Mouse (Mus musculus) thymus, adult 2 months (tissue): ENCODE results near the gene Calm5. TPM values are rescaled to one million over a fixed set of nuclear protein-coding genes. Genes with fewer than 3 reads are reported as not detected.
"Not testable (repeated sequence)": the region's sequence is repeated elsewhere in the genome, so short reads cannot be mapped to it uniquely, and the experiment has no call there.

Experiments
- DNase-seq: peaks from one replicate; pipeline ENCODE4 v3.0.0; 2021
- H3K27ac ChIP-seq: fragments of 200-500 bp; 2 replicates; pipeline ENCODE4 v1.5.1; 2012; ENCODE audit warnings: low read length, control low read depth; ENCODE audit not compliant: control insufficient read depth, insufficient read depth
- H3K27me3 ChIP-seq: fragments of 200-500 bp; 2 replicates; pipeline ENCODE4 v1.6.1; 2012; ENCODE audit warnings: mild to moderate bottlenecking, low read length, moderate library complexity, mixed read lengths; ENCODE audit not compliant: control insufficient read depth, insufficient read depth
- H3K36me3 ChIP-seq: fragments of 200-500 bp; 2 replicates; pipeline ENCODE4 v1.6.1; 2012; ENCODE audit warnings: mild to moderate bottlenecking, low read length, moderate library complexity; ENCODE audit not compliant: control insufficient read depth, insufficient read depth
- H3K4me1 ChIP-seq: fragments of 200-500 bp; replicated peaks from 2 replicates; pipeline ENCODE4 v1.6.1; 2012; ENCODE audit warnings: low read length; ENCODE audit not compliant: control insufficient read depth, insufficient read depth
- H3K4me3 ChIP-seq: fragments of 200-500 bp; 2 replicates; pipeline ENCODE4 v1.5.1; 2012; ENCODE audit warnings: mild to moderate bottlenecking, low read length, control low read depth, moderate library complexity; ENCODE audit not compliant: control insufficient read depth, insufficient read depth
- CTCF ChIP-seq: fragments of 200-500 bp; IDR thresholded peaks from 2 replicates; pipeline ENCODE4 v1.5.1; 2012; ENCODE audit warnings: mild to moderate bottlenecking, control low read depth, low read length, moderate library complexity, borderline replicate concordance; ENCODE audit not compliant: control insufficient read depth, poor library complexity, insufficient read depth; ENCODE audit errors: extremely low read depth
- POLR2A ChIP-seq: fragments of 200-500 bp; IDR thresholded peaks from 2 replicates; pipeline ENCODE4 v1.6.1; 2012; ENCODE audit warnings: mild to moderate bottlenecking, low read length, control low read depth, moderate library complexity; ENCODE audit not compliant: control insufficient read depth, poor library complexity, insufficient read depth; ENCODE audit errors: extremely low read depth
- WGBS: fragments of 180-500 bp; shearing (Covaris S2); methylation state at CpG from one replicate; pipeline ENCODE4 v1.1.7; 2018; 5-methylcytosine and 5-hydroxymethylcytosine counted together
- polyA plus RNA-seq: library from polyadenylated mRNA; depleted of rRNA; stranded (reverse); fragments of >200 nt; gene quantifications from 2 replicates; pipeline ENCODE4 v1.2.3, GENCODE M21; 2012; rRNA removed

The Calm5 gene
- polyA plus RNA-seq, 1 experiment = not detected

DNA sequence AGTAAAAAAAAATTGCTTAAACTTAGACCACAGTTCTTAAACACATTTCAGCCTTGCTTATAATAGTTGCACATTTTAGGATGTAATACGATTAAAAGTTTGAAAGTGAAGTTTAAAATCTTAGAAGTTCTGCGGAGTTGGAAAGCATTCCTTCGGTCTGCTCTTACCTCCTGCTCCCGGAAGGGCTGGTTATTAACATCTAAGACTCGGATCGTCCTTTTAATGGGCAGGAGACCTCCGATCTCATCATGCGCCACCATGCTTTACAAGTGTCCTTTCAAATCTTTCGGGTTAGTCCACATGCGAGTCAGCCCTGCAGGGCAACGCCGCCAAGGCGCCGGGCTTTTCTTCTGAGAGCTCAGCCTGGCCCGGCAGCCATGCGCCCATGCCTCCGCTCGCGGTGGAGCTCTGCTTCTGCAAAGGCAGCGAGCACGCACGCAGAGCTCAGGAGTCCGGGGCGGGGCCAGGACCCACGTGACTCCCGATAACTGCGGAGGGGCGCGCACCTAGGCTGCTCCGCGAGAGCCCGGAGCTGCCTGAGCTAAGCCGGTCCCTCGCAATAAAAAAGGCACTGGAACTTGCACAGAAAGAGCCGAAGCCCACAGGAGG lies 39.3 kb downstream of the Calm5 start:
- DNase-seq = peak; percentile 95
- H3K4me3 ChIP-seq = peak overlapping the region; percentile 54
- WGBS = under 1% methylated on average over 35 of the region's 35 CpGs

DNA sequence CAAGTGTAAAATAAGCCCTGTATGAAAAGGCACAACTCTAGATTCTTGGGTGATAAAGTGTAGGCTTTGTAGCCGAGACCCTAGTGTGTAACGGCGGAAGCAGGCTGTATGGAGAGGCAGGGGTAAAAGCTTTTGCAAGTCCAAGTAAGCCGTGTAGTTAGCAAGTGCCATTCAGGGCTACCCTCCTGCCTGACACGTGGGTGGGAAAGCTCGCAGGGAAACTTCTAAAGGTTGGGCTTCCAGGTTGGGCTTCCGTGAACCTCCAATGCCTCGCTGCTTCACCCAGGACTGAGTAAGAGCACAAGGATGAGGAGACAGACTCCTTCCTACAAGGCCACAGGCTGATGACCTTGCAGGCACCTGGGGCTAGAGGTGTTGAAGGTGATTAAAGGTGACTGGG lies 40.6 kb downstream of the Calm5 start:
- no peaks in the 10 kb centered on the region for H3K4me1 ChIP-seq
- H3K27me3 ChIP-seq = no peaks in the 10 kb centered on the region
- no peak overlapping the region for H3K4me3 ChIP-seq
- whole genome bisulfite sequencing = 97% methylated on average over 8 of the region's 8 CpGs
- H3K27ac ChIP-seq = no peak overlapping the region
- no peak for TF ChIP-seq POLR2A
- TF ChIP-seq CTCF = no peak
- DNase-seq = no peak
- H3K36me3 ChIP-seq = no peaks in the 10 kb centered on the region

More for the DNA sequence above, 39.3 kb downstream of the Calm5 start:
- Histone ChIP-seq H3K36me3 (peaks cover under 1% of the 10 kb centered on the region; the same call in 1 of the 2 replicates), H3K27ac (no peak overlapping the region), H3K27me3 (no peaks in the 10 kb centered on the region), H3K4me1 (no peaks in the 10 kb centered on the region)
- TF ChIP-seq POLR2A (peak; percentile 92), CTCF (peak; percentile 59; the same call in 1 of the 2 replicates)

DNA sequence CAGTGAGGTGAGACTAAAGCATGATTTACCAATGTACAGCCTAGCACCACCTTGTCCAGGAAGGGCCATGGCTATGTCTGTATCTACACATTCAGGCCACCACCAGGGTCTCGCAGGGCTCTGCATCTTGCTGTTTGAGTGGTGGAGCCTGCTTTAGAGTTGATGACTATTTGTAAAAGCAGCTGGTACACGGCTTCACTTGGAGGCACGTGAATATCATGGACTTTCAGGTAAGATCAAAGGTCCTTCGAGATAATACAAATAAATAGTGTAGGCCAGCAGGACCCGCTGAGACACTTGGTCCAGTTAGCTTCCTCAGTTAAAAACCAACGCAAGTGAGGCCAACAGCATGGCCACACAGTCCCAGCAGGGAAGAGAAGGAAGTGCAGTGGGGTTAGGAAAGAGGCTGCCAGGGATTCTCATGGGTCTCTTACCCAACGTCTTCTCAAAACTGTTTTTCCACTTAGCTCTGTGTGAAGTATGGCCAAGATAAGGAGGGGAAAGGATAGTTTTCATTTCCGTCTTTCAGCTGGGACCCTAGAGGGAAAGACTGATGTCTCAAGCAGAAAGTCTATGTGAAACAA lies 41.5 kb downstream of the Calm5 start:
- TF ChIP-seq CTCF (no peak), POLR2A (no peak)
- H3K27ac ChIP-seq = no peak overlapping the region
- DNase-seq = no peak

DNA sequence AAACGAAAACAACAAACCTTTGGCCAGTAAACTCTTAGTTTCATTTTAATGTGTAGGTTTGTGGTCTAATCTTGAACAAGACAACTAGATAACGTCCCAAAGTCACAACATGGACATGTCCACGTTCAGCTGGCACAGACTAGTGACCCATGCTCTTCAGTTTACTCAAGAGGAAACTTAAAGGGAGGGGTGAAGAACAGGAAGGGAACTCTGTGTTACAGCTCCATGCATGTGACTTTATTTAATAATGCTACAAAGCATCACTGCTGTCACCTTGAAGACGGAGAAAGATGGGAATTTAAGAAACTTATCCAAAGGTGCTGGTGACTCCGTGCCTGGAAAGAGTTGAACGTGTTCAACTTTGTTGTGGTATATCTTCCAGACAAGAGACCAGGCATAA lies 42.1 kb downstream of the Calm5 start:
- TF ChIP-seq CTCF = no peak
- TF ChIP-seq POLR2A = no peak
- no peaks in the 10 kb centered on the region for H3K4me1 ChIP-seq
- no peak overlapping the region for H3K4me3 ChIP-seq
- H3K27ac ChIP-seq = no peak overlapping the region
- no peak for DNase-seq
- no peaks in the 10 kb centered on the region for H3K27me3 ChIP-seq
- no peaks in the 10 kb centered on the region for H3K36me3 ChIP-seq
- 86% methylated on average over 6 of the region's 6 CpGs for WGBS

More for the DNA sequence above, 41.5 kb downstream of the Calm5 start:
- H3K36me3 ChIP-seq = no peaks in the 10 kb centered on the region
- no peaks in the 10 kb centered on the region for H3K4me1 ChIP-seq
- no peak overlapping the region for H3K4me3 ChIP-seq
- 98% methylated on average over 8 of the region's 8 CpGs for WGBS
- H3K27me3 ChIP-seq = no peaks in the 10 kb centered on the region

DNA sequence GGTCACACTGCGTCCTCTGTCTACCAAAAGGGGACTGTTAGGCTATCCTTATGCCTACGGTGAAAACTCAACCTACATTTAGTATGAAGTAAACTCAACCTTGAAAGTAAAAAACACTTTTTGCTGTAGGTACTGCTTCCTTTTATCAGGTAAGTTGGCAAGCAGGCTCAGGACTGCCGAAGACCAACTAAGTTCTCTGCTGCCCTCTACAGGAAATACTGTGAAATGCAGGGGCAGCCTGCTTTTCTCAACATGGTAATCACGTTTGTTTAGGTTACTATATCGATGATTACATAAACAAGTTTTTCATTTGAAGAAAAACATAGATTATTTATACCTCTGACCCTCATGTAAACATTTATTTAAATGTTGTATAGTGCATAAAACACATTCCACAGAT lies 42.9 kb downstream of the Calm5 start:
- peak; percentile 75 for DNase-seq
- 27% methylated on average over 5 of the region's 5 CpGs for WGBS
- Histone ChIP-seq H3K27me3 (no peaks in the 10 kb centered on the region), H3K4me3 (no peak overlapping the region), H3K36me3 (no peaks in the 10 kb centered on the region), H3K27ac (no peak overlapping the region), H3K4me1 (no peaks in the 10 kb centered on the region)
- no peak for TF ChIP-seq CTCF
- TF ChIP-seq POLR2A = no peak

DNA sequence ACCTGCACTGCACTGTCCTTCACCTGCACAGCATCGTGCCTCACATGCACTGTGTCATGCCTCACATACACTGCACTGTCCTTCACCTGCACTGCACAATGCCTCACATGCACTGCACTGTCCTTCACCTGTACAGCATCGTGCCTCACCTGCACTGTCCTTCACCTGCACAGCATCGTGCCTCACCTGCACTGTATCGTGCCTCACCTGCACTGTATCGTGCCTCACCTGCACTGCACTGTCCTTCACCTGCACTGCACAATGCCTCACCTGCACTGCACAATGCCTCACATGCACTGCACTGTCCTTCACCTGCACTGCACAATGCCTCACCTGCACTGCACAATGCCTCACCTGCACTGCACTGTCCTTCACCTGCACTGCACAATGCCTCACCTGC lies 44.2 kb downstream of the Calm5 start:
- not testable (repeated sequence) for H3K27ac ChIP-seq, H3K4me3 ChIP-seq, H3K27me3 ChIP-seq, H3K36me3 ChIP-seq, H3K4me1 ChIP-seq, DNase-seq
- WGBS = 98% methylated on average over 5 of the region's 5 CpGs

DNA sequence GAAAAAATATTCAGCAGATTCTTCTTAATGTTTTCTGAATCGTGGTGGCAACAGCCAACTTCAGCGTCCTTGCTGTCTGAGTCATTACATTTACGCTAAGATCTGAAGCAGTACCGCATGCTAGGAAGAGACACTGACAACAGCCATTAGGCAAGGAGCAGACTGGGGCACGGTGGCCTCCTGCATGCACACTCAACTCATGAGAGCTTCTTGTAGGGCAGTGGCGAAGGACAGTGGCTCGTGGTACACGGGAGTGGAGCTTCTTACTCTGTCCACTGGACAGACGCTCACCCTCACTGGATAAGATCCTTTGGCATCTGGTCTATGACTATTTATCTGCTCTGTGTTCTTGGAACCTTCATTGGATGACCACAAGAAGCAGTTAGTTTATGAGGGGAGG lies 45.3 kb downstream of the Calm5 start:
- Histone ChIP-seq H3K27ac (no peak overlapping the region), H3K36me3 (0 out of 2 replicates have a peak, but pooled peaks cover 4% of the 10 kb centered on the region), H3K4me3 (no peak overlapping the region), H3K4me1 (no peaks in the 10 kb centered on the region), H3K27me3 (no peaks in the 10 kb centered on the region)
- 97% methylated on average over 9 of the region's 9 CpGs for WGBS
- DNase-seq = no peak
- TF ChIP-seq POLR2A (no peak), CTCF (no peak)

Other genes with a start within 250 kb of the Calm5 start
- gene Fam208b, start 243.1 kb upstream of the Calm5 start, polyA plus RNA-seq = 8.1 and 9.2 TPM in 2 replicates
- 22.9 and 25.7 TPM in 2 replicates for gene Asb13, start 220.1 kb upstream of the Calm5 start, polyA plus RNA-seq
- gene Calml3, start 49.9 kb upstream of the Calm5 start, polyA plus RNA-seq = 3.5 and 4.9 TPM in 2 replicates
- 0.68 and 1.5 TPM in 2 replicates for gene Calm4, start 16.4 kb upstream of the Calm5 start, polyA plus RNA-seq
- 24.4 and 29.0 TPM in 2 replicates for gene Net1, start 64.0 kb downstream of the Calm5 start, polyA plus RNA-seq
- not detected in 2 replicates for gene Tubal3, start 64.1 kb downstream of the Calm5 start, polyA plus RNA-seq
- gene Ucn3, start 91.2 kb downstream of the Calm5 start, polyA plus RNA-seq = 0.15 and 0.17 TPM in 2 replicates
- 0.15 and 0.19 TPM in 2 replicates for gene Akr1c14, start 194.8 kb downstream of the Calm5 start, polyA plus RNA-seq